Comparison of ENCODE assay signal across 7 mouse cellular contexts in the genomic region with DNA sequence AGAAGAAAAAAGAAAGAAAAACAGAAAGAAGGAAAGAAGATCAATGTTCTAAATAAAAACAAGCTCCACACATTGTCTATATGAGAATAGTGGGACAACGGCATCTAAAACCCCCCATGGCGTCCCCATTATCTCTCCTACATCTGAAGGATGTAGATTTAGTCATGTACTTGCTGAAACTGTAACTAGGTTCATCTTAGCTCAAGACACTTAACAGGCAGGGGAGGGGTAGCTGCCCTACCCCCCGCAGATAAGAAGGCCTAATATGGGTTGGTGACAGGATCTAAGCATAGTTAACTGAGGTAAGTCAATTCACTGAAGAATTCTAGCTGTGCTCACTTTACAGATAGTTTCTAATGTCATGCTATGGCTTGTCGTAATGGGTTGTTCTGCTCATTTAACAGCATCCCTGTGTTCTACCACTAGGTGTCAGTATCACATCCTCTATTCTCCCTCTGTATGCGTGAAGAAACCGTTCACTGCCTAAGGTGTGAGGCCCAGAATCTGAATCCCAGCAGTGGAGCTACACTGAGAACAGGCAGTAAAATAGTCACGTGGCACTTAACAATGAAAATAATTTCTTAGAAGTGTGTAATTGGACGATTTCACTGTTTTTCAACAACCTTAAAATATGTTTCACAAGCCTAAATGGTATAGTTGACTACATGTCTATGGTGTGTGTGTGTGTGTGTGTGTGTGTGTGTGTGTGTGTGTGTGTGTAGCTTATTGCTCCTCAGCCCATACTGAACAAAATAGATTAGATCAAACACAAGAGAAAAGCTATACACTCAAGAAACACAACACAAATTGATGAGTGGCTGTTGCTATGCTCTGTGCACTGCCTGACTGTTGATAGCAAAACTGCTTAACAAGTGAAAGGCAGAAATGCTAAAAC. TPM values are rescaled to one million over a fixed set of nuclear protein-coding genes. Genes with fewer than 3 reads are reported as not detected.
DNase-seq lines count a peak whose midpoint lies in the region; ATAC-seq and TF ChIP-seq lines count a peak whose summit lies in the region.

No protein-coding gene starts in this region.

- peak; percentile 84; the same call in 1 of the 2 replicates for ATAC-seq in kidney, embryonic 16.5 days (ENCODE audit: low FRiP score, low TSS enrichment)

- peak; percentile 29; the same call in 1 of the 2 replicates for TF ChIP-seq CTCF in cerebellum, adult 2 months (IDR thresholded peaks at IDR 0.05; ENCODE audit: borderline replicate concordance, insufficient read depth, low read depth, low read length)

- H3K4me2 ChIP-seq in kidney, embryonic 16.5 days (replicated peaks; ENCODE audit: low read depth, low read length), result no peak overlapping the region

- TF ChIP-seq POLR2A in cerebellum, adult 2 months (IDR thresholded peaks at IDR 0.05; ENCODE audit: borderline replicate concordance, insufficient read depth, low read length), result no peak

- peak; percentile 81 for DNase-seq in 416B (ENCODE audit: low read depth)
- peak; percentile 81 for DNase-seq in CD4-positive helper T cell, adult 2 months (ENCODE audit: low read depth, low spot score)
- peak in 1 of 2 experiments; percentile 17 for DNase-seq in cerebellum, adult 2 months
- peak; percentile 44 to 81 for DNase-seq in frontal cortex, adult 2 months (ENCODE audit: extremely low spot score in 1 of 2, low spot score in 1 of 2)
- peak; percentile 65 for DNase-seq in lung, postnatal 10 days
- DNase-seq in retina, postnatal 7 days (ENCODE audit: low read depth, low spot score), result peak; percentile 38

- no peaks in the 10 kb centered on the region for H3K4me1 ChIP-seq in cerebellum, adult 2 months (ENCODE audit: control insufficient read depth, insufficient read depth, low read length)
- no peaks in the 10 kb centered on the region for H3K4me1 ChIP-seq in kidney, embryonic 16.5 days (ENCODE audit: insufficient read depth, low read length)

- 13% methylated on average over 8 of the region's 8 CpGs for WGBS in cerebellum, adult 2 months
- whole genome bisulfite sequencing in kidney, embryonic 16.5 days, result 11% methylated on average over 8 of the region's 8 CpGs

- no peaks in the 10 kb centered on the region for H3K9me3 ChIP-seq in kidney, embryonic 16.5 days (ENCODE audit: low read length)

- no peak overlapping the region for H3K4me3 ChIP-seq in cerebellum, adult 2 months (replicated peaks; ENCODE audit: insufficient read depth, low read depth, low read length)
- H3K4me3 ChIP-seq in kidney, embryonic 16.5 days (ENCODE audit: low read length), result no peak overlapping the region

- H3K27me3 ChIP-seq in cerebellum, adult 2 months (ENCODE audit: control insufficient read depth, insufficient read depth, low read length), result no peaks in the 10 kb centered on the region
- H3K27me3 ChIP-seq in kidney, embryonic 16.5 days (ENCODE audit: insufficient read depth, low read length), result no peaks in the 10 kb centered on the region

- no peak overlapping the region for H3K9ac ChIP-seq in kidney, embryonic 16.5 days (replicated peaks; ENCODE audit: low read length)

- H3K36me3 ChIP-seq in kidney, embryonic 16.5 days (ENCODE audit: insufficient read depth, low read length), result no peaks in the 10 kb centered on the region

- H3K27ac ChIP-seq in cerebellum, adult 2 months (ENCODE audit: insufficient read depth, low read length), result no peak overlapping the region
- no peak overlapping the region for H3K27ac ChIP-seq in kidney, embryonic 16.5 days (ENCODE audit: low read length)

RNA-seq across cellular contexts. Expression of a gene that starts 23.7 kb away (rescaled TPM):
- 0.90 and 1.0 TPM in 2 replicates for polyA plus RNA-seq in cerebellum, adult 2 months (2012; rRNA removed)
- polyA plus RNA-seq in frontal cortex, adult 2 months (2012; rRNA removed), result 1.7 and 3.4 TPM in 2 replicates
- polyA plus RNA-seq in kidney, embryonic 16.5 days (2015; fragmentation: Nextera tagmentation; extraction: Ambion mirVana), result 0.52 and 0.90 TPM in 2 replicates

RNA-seq across cellular contexts. Expression of a gene that starts 48.9 kb away (rescaled TPM):
- polyA plus RNA-seq in cerebellum, adult 2 months (2012; rRNA removed), result 0.06 TPM in 1 of 2 replicates, not detected in the other
- polyA plus RNA-seq in frontal cortex, adult 2 months (2012; rRNA removed), result 0.19 and 0.22 TPM in 2 replicates
- 0.07 and 0.08 TPM in 2 replicates for polyA plus RNA-seq in kidney, embryonic 16.5 days (2015; fragmentation: Nextera tagmentation; extraction: Ambion mirVana)
